Comparison of ENCODE assay signal across 12 mouse cellular contexts in genomic region chr2:37788176-37788962, GRCm38 (mm10). TPM values are rescaled to one million over a fixed set of nuclear protein-coding genes. Genes with fewer than 3 reads are reported as not detected.
DNase-seq lines count a peak whose midpoint lies in the region; ATAC-seq and TF ChIP-seq lines count a peak whose summit lies in the region.
"Had no signal": no experiment of that assay in that cellular context is flagged by ENCODE, and none has a peak within 500 bp of the region (broad histone marks: within the 10 kb centered on the region; RNA-seq: fewer than 3 reads in every experiment).

No protein-coding gene starts in this region.

- H3K27ac ChIP-seq in hindbrain, embryonic 14.5 days: no peak overlapping the region
- H3K27ac ChIP-seq in hindbrain, embryonic 11.5 days (ENCODE audit: low read depth, low read length): no peak overlapping the region
- H3K27ac ChIP-seq in kidney, embryonic 14.5 days (ENCODE audit: low read depth, low read length): no peak overlapping the region; the same call in 1 of the 2 replicates

- 71% methylated on average over 7 of the region's 7 CpGs for WGBS in hindbrain, embryonic 14.5 days
- WGBS in hindbrain, embryonic 11.5 days: 77% methylated on average over 7 of the region's 7 CpGs
- WGBS in kidney, embryonic 14.5 days: 58% methylated on average over 7 of the region's 7 CpGs

- H3K9me3 ChIP-seq in hindbrain, embryonic 14.5 days (ENCODE audit: control insufficient read depth, low read length): no peaks in the 10 kb centered on the region
- no peaks in the 10 kb centered on the region for H3K9me3 ChIP-seq in hindbrain, embryonic 11.5 days (ENCODE audit: control insufficient read depth, low read length)
- H3K9me3 ChIP-seq in kidney, embryonic 14.5 days (ENCODE audit: control insufficient read depth, low read length): no peaks in the 10 kb centered on the region

- peaks cover 2% of the 10 kb centered on the region for H3K27me3 ChIP-seq in hindbrain, embryonic 14.5 days (ENCODE audit: control insufficient read depth, insufficient read depth, low read length)
- peaks cover 16% of the 10 kb centered on the region for H3K27me3 ChIP-seq in hindbrain, embryonic 11.5 days (ENCODE audit: control insufficient read depth, insufficient read depth, low read length)
- no peaks in the 10 kb centered on the region for H3K27me3 ChIP-seq in Patski
- peaks cover 15% of the 10 kb centered on the region for H3K27me3 ChIP-seq in kidney, embryonic 14.5 days (ENCODE audit: control insufficient read depth, insufficient read depth, low read length)

- H3K36me3 ChIP-seq in hindbrain, embryonic 14.5 days (replicated peaks; ENCODE audit: control insufficient read depth, insufficient read depth): no peaks in the 10 kb centered on the region
- H3K36me3 ChIP-seq in hindbrain, embryonic 11.5 days (ENCODE audit: control insufficient read depth, insufficient read depth, low read length): peaks cover 3% of the 10 kb centered on the region; the same call in 1 of the 2 replicates
- H3K36me3 ChIP-seq in kidney, embryonic 14.5 days (ENCODE audit: control insufficient read depth, insufficient read depth, low read length): no peaks in the 10 kb centered on the region

- TF ChIP-seq CTCF in Patski (IDR thresholded peaks at IDR 0.05): no peak

- H3K4me2 ChIP-seq in hindbrain, embryonic 14.5 days (replicated peaks): no peak overlapping the region
- no peak overlapping the region for H3K4me2 ChIP-seq in hindbrain, embryonic 11.5 days (replicated peaks; ENCODE audit: low read depth, low read length)
- no peak overlapping the region for H3K4me2 ChIP-seq in kidney, embryonic 14.5 days (replicated peaks; ENCODE audit: low read depth, low read length)

- POLR2A ChIA-PET in Patski (lab: Charles Lee): interaction anchor here (0.6 kb wide), 1 partner anchor 11 kb away, joined by 3 read pairs; no protein-coding TSS in a partner anchor

- peak; percentile 60; the same call in 1 of the 2 replicates for ATAC-seq in hindbrain, embryonic 14.5 days (ENCODE audit: low FRiP score)
- no peak for ATAC-seq in hindbrain, embryonic 11.5 days (ENCODE audit: low FRiP score)
- ATAC-seq in Patski: peak; percentile 13
- peak; percentile 22; the same call in 1 of the 2 replicates for ATAC-seq in kidney, embryonic 14.5 days (ENCODE audit: low FRiP score, low TSS enrichment)
- no peak for ATAC-seq in erythroid progenitor cell, adult 5-6 weeks (replicated peaks; ENCODE audit: low FRiP score, poor library complexity, severe bottlenecking)

- in situ Hi-C loops in Patski (cut with MboI; ENCODE audit: low pct_unique_long_range_greater_than_20kb): no loop called here

- peak; percentile 34 for DNase-seq in hindbrain, embryonic 14.5 days (ENCODE audit: low spot score)
- DNase-seq in hindbrain, embryonic 11.5 days (ENCODE audit: low spot score): no peak
- DNase-seq in Patski (ENCODE audit: low read depth, low spot score): no peak
- DNase-seq in cerebellum, adult 9-10 months: peak; percentile 69
- DNase-seq in spleen, postnatal 10 days (ENCODE audit: low spot score in 2 of 2): no peak
- DNase-seq in layer of hippocampus, adult 11-12 months (ENCODE audit: low spot score): no peak
- DNase-seq: liver; right cerebral cortex, postnatal 14 days; thymus, postnatal 4 days had no signal

- H3K9ac ChIP-seq in hindbrain, embryonic 14.5 days: no peak overlapping the region
- H3K9ac ChIP-seq in hindbrain, embryonic 11.5 days (ENCODE audit: low read depth, low read length): no peak overlapping the region
- no peak overlapping the region for H3K9ac ChIP-seq in kidney, embryonic 14.5 days (ENCODE audit: low read depth, low read length)

- CTCF ChIA-PET in Patski (lab: Charles Lee): interaction anchor here (0.8 to 2.2 kb wide), 4 partner anchors 10 to 27 kb away, joined by 3 to 6 read pairs (median 5); no protein-coding TSS in a partner anchor

- H3K4me3 ChIP-seq in hindbrain, embryonic 14.5 days (replicated peaks; ENCODE audit: low read length): no peak overlapping the region
- no peak overlapping the region for H3K4me3 ChIP-seq in hindbrain, embryonic 11.5 days (ENCODE audit: low read depth, low read length)
- no peak overlapping the region for H3K4me3 ChIP-seq in kidney, embryonic 14.5 days (ENCODE audit: low read length)

- peaks cover 4% of the 10 kb centered on the region; the same call in 1 of the 2 replicates for H3K4me1 ChIP-seq in hindbrain, embryonic 14.5 days (replicated peaks; ENCODE audit: control insufficient read depth, insufficient read depth, low read length)
- no peaks in the 10 kb centered on the region for H3K4me1 ChIP-seq in hindbrain, embryonic 11.5 days (replicated peaks; ENCODE audit: control insufficient read depth, insufficient read depth, low read length)
- peaks cover 23% of the 10 kb centered on the region; the same call in 1 of the 2 replicates for H3K4me1 ChIP-seq in kidney, embryonic 14.5 days (ENCODE audit: control insufficient read depth, insufficient read depth, low read length)

RNA-seq across cellular contexts. Expression of gene Crb2, which starts 12.3 kb away (rescaled TPM):
- 4.5 and 6.3 TPM in 2 replicates for polyA plus RNA-seq in hindbrain, embryonic 14.5 days (2014; fragmentation: Nextera tagmentation; extraction: Ambion mirVana)
- polyA plus RNA-seq in hindbrain, embryonic 11.5 days (2014; fragmentation: Nextera tagmentation; extraction: Ambion mirVana): 6.2 and 7.7 TPM in 2 replicates
- 0.37 TPM for polyA plus RNA-seq in Patski (2021)
- 2.2 and 3.2 TPM in 2 replicates for polyA plus RNA-seq in kidney, embryonic 14.5 days (2014; fragmentation: Nextera tagmentation; extraction: Ambion mirVana)
- total RNA-seq in erythroid progenitor cell, adult 5-6 weeks (2015; ENCODE audit: low replicate concordance): not detected in 2 replicates
- not detected in 2 replicates for total RNA-seq in erythroid progenitor cell, adult 5-6 weeks (2017; ENCODE audit: low replicate concordance)
- total RNA-seq: hematopoietic stem cell, adult 5-6 weeks had no signal

Comparison
In these comparisons a context has a peak if more than half of its experiments do, and no peak if none do; other contexts are left out.
1. ATAC-seq: peak in hindbrain, embryonic 14.5 days (single experiment), Patski (single experiment) and kidney, embryonic 14.5 days (single experiment); none in hindbrain, embryonic 11.5 days (single experiment) and erythroid progenitor cell, adult 5-6 weeks (single experiment).
2. DNase-seq: peak in hindbrain, embryonic 14.5 days (single experiment) and cerebellum, adult 9-10 months (single experiment); none in hindbrain, embryonic 11.5 days (single experiment), Patski (single experiment), spleen, postnatal 10 days (0 of 2) and layer of hippocampus, adult 11-12 months (single experiment).